Mouse (Mus musculus): ENCODE measurements around the gene Gldc. TPM values are rescaled to one million over a fixed set of nuclear protein-coding genes. Genes with fewer than 3 reads are reported as not detected.

Gldc gene
- total RNA-seq, 2 experiments from 2014 or later: 0.34 to 0.43 TPM

GRCm38 (mm10) chr19:30105045-30105842 is 70.0 kb downstream of the Gldc start:
- DNase-seq: no peak

- peak; percentile 49 for DNase-seq
Observed at GRCm38 (mm10) chr19:30102620-30103019, 72.6 kb downstream of the Gldc start.

- DNase-seq: no peak
Observed at GRCm38 (mm10) chr19:30100571-30100970, 74.7 kb downstream of the Gldc start.

DNA sequence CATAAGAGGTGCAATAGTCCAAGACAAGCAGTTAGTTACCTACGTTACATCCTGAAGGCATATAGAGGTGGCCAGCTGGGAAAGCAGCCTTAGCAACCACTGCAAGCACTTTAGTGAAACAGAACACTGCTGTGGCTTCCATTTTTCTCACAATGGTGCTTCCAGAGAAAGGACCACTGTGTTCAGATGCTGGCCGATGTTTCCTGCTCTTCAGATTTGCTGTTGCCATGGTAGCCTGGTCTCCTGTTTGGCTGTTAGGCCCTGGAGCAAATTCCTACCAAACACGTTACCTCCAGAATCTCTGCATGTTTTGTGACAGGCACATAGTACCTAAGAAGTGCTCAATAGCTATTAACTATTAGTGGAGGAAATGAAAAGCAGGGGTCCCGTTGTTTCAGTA is 78.2 kb downstream of the Gldc start:
- DNase-seq: no peak

- DNase-seq: no peak
Observed at GRCm38 (mm10) chr19:30096186-30096585, 79.0 kb downstream of the Gldc start.

DNA sequence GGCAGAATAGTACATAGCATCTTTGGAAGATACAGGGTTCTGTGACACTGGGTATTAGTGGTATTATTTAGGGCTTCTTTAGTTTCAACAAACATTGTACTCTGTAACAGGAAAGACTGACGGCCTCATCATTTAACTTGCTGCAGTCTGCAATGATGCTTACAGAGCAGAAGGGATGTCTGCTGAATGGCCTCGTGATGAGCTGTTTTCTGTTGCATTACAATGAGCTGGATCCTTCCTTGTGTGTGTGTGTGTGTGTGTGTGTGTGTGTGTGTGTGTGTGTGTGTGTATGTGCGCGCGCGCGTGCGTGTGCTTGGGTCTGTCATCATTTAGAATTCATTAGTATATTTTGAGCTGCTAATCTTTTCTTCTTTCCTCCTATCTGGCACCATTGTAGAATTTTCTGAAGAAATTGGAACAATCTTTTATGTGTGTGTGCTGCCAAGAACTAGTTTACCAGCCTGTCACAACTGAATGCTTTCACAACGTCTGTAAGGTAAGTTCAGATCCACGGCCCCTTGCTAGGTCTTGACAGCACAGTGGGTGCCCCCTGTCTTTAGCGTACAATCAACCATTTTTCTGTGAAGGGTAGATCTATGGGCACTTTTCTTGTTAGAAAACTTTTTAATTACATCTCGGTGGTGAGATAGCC is 83.5 kb downstream of the Gldc start:
- DNase-seq: no peak

DNA sequence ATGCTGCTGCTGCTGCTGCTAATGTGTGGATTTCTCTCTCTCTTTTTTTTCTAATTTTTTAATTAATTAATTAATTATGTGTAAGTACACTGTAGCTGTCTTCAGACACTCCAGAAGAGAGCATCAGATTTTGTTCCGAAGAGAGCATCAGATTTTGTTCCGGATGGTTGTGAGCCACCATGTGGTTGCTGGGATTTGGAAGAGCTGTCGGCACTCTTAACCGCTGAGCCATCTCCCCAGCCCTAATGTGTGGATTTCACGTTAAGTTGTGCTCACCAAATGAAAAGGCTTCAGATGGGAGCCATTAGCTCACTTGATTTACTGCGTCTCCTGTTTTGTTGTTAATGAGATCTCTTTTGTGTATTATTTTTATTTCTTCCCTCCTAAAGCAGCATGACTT is 85.1 kb downstream of the Gldc start:
- DNase-seq: no peak

GRCm38 (mm10) chr19:30065797-30066196 is 109.4 kb downstream of the Gldc start:
- peak; percentile 18 for DNase-seq

DNA sequence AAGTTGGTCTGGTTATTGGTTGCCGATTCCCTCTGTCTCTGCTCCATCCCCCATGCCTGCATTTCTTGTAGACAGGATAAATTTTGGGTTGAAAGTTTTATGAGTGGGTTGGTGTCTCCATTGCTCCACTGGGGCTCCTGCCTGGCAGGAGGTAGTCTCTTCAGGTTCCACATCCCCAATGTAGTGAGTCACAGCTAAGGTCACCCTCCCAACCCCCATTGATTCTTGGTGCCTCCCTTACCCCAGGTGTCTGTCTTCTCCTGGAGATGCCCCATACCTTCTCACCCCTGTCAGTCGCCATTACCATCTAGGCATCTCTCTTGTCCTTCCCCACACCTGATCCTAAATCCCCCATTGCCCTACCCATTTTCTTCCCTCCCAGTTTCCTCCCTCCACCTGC is 121.0 kb downstream of the Gldc start:
- DNase-seq: no peak

- no peak for DNase-seq
Observed at GRCm38 (mm10) chr19:30051479-30051878, 123.8 kb downstream of the Gldc start.

DNA sequence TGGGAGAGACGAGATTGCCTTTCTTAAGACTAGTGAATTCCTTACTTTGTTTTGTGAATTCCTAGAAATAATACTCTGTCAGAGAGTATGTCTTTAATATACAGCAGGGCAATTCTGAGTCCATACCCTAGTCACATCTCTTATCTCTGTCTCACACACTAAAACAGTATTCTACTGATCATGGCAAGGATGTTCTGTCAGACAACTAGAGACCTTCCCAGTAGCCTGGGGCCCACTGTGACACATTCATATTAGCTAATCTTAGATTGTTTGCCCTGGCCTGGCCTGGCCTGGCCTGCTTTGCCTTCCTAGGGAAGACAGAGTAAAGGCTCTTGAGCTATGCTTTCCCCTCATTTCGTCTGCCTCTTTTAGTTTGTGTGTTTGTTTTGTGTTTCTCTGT is 124.6 kb downstream of the Gldc start:
- DNase-seq: no peak

Other genes starting within 250 kb of the Gldc start
- gene Trpd52l3, start 171.6 kb downstream of the Gldc start, total RNA-seq (2021): not detected
- 10 to 100 TPM; 30.4 to 33.0 TPM for gene Uhrf2, start 144.9 kb downstream of the Gldc start, total RNA-seq (2021)
- gene Mbl2, start 57.5 kb upstream of the Gldc start, total RNA-seq (2021): not detected